Mouse (Mus musculus): ENCODE data around the gene Olfr1474. TPM values are rescaled to one million over a fixed set of nuclear protein-coding genes. Genes with fewer than 3 reads are reported as not detected.
"Not testable (repeated sequence)": the region's sequence is repeated elsewhere in the genome, so short reads cannot be mapped to it uniquely, and the experiment has no call there.

The Olfr1474 gene
- polyA plus RNA-seq (2012; rRNA removed): not detected in 2 replicates

DNA sequence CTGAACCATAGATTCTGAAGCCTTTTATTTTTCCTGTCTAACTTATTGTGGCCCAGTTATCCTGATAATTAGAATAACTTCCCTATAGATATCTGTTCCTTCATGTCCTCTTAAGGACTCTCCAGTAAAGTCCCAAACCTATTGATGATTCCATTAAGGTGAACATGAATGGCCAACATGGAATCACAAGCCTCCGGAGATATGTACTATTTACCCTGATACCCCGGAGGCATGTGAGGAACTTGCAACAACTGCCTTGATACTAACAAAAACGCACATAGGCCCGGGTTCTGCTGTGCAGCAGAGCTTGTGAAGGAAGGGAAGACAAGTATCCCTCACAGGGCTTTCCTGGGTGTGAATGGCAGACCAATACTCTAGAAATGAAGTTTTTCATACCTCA is at the start of gene Olfr1474:
Gene Olfr1474, plus strand, starts transcription at position 301 of the 400 bp plus-strand sequence.
- WGBS: 76% methylated on average over 4 of the region's 4 CpGs
- not testable (repeated sequence) for H3K27me3 ChIP-seq (replicated peaks; ENCODE audit: control insufficient read depth, insufficient read depth, low read length); H3K27ac ChIP-seq (ENCODE audit: insufficient read depth, low read depth, low read length); H3K36me3 ChIP-seq (ENCODE audit: control insufficient read depth, insufficient read depth, low read length); H3K4me3 ChIP-seq (ENCODE audit: insufficient read depth, low read depth, low read length); DNase-seq; H3K4me1 ChIP-seq (ENCODE audit: control insufficient read depth, insufficient read depth, low read length)

DNA sequence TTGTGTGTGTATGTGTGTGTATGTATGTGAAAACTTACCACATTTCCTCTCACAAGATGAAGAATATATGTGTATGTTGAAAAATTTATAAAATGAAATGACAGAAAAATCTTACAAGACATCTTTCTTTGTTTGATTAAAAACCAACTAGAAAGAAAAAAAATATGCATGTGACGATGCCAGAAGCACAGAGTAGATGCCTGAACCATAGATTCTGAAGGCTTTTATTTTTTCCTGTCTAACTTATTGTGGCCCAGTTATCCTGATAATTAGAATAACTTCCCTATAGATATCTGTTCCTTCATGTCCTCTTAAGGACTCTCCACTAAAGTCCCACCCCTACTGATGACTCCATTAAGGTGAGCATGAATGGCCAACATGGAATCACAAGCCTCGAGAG is 26.3 kb upstream of the Olfr1474 start, which contains the start of gene Olfr1471:
Gene Olfr1471, plus strand, starts transcription at position 301 of the 400 bp plus-strand sequence.
- DNase-seq; H3K4me3 ChIP-seq (ENCODE audit: insufficient read depth, low read depth, low read length); H3K27me3 ChIP-seq (replicated peaks; ENCODE audit: control insufficient read depth, insufficient read depth, low read length); H3K4me1 ChIP-seq (ENCODE audit: control insufficient read depth, insufficient read depth, low read length); H3K27ac ChIP-seq (ENCODE audit: insufficient read depth, low read depth, low read length); H3K36me3 ChIP-seq (ENCODE audit: control insufficient read depth, insufficient read depth, low read length): not testable (repeated sequence)
- WGBS: 58% methylated on average over 2 of the region's 2 CpGs

DNA sequence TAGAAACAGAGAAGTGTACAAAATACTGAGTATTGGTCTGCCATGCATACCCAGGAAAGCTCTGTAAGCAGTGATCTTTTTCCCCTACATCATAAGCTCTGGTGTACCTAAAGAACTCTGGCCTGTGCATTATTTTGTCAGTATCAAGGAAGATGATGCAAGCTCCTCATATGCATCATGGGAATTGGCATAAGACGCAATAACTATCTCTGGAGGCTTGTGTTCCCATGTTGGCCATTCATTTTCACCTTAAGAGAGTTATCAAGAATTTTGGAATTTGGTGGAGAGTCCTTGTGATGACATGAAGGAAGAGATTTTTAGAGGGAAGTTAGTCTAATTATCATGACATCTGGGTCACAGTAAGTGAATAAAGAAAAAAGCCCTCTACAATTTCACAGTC is 13.4 kb upstream of the Olfr1474 start, which contains the start of gene Olfr1472:
Gene Olfr1472, minus strand, starts transcription at position 101 of the 400 bp plus-strand sequence.
- WGBS: 67% methylated on average over 1 of the region's 1 CpGs
- H3K4me3 ChIP-seq (ENCODE audit: insufficient read depth, low read depth, low read length): no peak within 1 kb of the TSS
- H3K36me3 ChIP-seq (ENCODE audit: control insufficient read depth, insufficient read depth, low read length): no peaks in the 10 kb centered on the region
- H3K27me3 ChIP-seq (replicated peaks; ENCODE audit: control insufficient read depth, insufficient read depth, low read length): no peaks in the 10 kb centered on the region
- H3K4me1 ChIP-seq (ENCODE audit: control insufficient read depth, insufficient read depth, low read length): no peaks in the 10 kb centered on the region
- DNase-seq: no peak
- no peak within 1 kb of the TSS for H3K27ac ChIP-seq (ENCODE audit: insufficient read depth, low read depth, low read length)
- TF ChIP-seq POLR2A (IDR thresholded peaks at IDR 0.05; ENCODE audit: low read depth, low read length) (no peak), CTCF (conservative IDR thresholded peaks at IDR 0.05; ENCODE audit: insufficient read depth, insufficient read length, low read depth, low read length) (no peak)

DNA sequence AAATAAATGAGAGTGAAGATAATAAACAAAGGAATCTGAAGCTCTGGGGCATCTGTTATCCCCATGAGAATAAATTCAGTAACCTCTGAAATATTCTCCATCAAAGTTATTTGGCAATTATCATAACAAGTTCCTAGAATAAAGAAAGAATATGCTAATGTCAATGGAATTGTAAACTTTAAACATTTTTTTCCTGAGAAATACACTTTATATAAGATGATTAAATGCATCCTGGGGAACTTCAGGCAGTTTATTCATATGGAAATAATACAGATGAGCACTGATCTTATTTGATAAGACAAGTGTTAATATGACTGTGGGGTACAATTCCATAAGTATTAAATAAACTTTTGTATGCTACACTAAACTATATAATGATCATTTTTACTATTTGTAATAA is 10.7 kb downstream of the Olfr1474 start, which contains the start of gene Olfr1475:
Gene Olfr1475, minus strand, starts transcription at position 101 of the 400 bp plus-strand sequence.
- Histone ChIP-seq H3K4me1 (ENCODE audit: control insufficient read depth, insufficient read depth, low read length) (no peaks in the 10 kb centered on the region), H3K36me3 (ENCODE audit: control insufficient read depth, insufficient read depth, low read length) (no peaks in the 10 kb centered on the region), H3K4me3 (ENCODE audit: insufficient read depth, low read depth, low read length) (no peak within 1 kb of the TSS), H3K27me3 (replicated peaks; ENCODE audit: control insufficient read depth, insufficient read depth, low read length) (no peaks in the 10 kb centered on the region), H3K27ac (ENCODE audit: insufficient read depth, low read depth, low read length) (no peak within 1 kb of the TSS)
- no peak for DNase-seq
- TF ChIP-seq CTCF (conservative IDR thresholded peaks at IDR 0.05; ENCODE audit: insufficient read depth, insufficient read length, low read depth, low read length): no peak
- TF ChIP-seq POLR2A (IDR thresholded peaks at IDR 0.05; ENCODE audit: low read depth, low read length): no peak

DNA sequence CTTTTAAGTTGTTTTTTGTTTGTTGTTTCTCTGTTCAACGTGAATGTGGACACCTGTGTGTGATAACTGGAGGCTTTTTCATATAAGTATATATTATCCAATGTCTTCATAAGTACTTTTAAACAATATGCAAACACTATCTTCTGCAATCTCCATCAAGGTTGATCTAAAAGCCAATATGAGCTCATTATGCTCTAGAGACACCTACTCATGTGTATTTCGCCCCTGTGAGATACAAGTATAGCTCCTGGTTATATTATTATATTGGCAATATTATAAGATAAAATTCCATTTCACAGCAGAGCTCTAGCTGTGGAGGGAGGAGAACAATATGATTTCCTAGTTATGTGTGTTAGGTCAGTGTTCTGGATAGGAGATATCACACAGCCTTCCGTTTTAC is 30.9 kb downstream of the Olfr1474 start, which contains the start of gene Olfr1477:
Gene Olfr1477, plus strand, starts transcription at position 301 of the 400 bp plus-strand sequence.
- Histone ChIP-seq H3K27me3 (replicated peaks; ENCODE audit: control insufficient read depth, insufficient read depth, low read length) (no peaks in the 10 kb centered on the region), H3K4me1 (ENCODE audit: control insufficient read depth, insufficient read depth, low read length) (no peaks in the 10 kb centered on the region), H3K4me3 (ENCODE audit: insufficient read depth, low read depth, low read length) (no peak within 1 kb of the TSS), H3K27ac (ENCODE audit: insufficient read depth, low read depth, low read length) (no peak within 1 kb of the TSS), H3K36me3 (ENCODE audit: control insufficient read depth, insufficient read depth, low read length) (no peaks in the 10 kb centered on the region)
- WGBS: 73% methylated on average over 3 of the region's 3 CpGs
- DNase-seq: no peak
- no peak for TF ChIP-seq CTCF (conservative IDR thresholded peaks at IDR 0.05; ENCODE audit: insufficient read depth, insufficient read length, low read depth, low read length)
- no peak for TF ChIP-seq POLR2A (IDR thresholded peaks at IDR 0.05; ENCODE audit: low read depth, low read length)

Other genes starting within 250 kb of the Olfr1474 start
- not detected in 2 replicates for gene Olfr1463, start 238.2 kb upstream of the Olfr1474 start, polyA plus RNA-seq (2012; rRNA removed)
- not detected in 2 replicates for gene Olfr1465, start 154.0 kb upstream of the Olfr1474 start, polyA plus RNA-seq (2012; rRNA removed)
- gene Olfr1466, start 130.7 kb upstream of the Olfr1474 start, polyA plus RNA-seq (2012; rRNA removed): not detected in 2 replicates
- not detected in 2 replicates for gene Olfr1467, start 107.3 kb upstream of the Olfr1474 start, polyA plus RNA-seq (2012; rRNA removed)
- gene Olfr1469, start 61.7 kb upstream of the Olfr1474 start, polyA plus RNA-seq (2012; rRNA removed): not detected in 2 replicates
- not detected in 2 replicates for gene Olfr1471, start 26.2 kb upstream of the Olfr1474 start, polyA plus RNA-seq (2012; rRNA removed)
- gene Olfr1472, start 13.5 kb upstream of the Olfr1474 start, polyA plus RNA-seq (2012; rRNA removed): not detected in 2 replicates
- not detected in 2 replicates for gene Olfr1475, start 10.6 kb downstream of the Olfr1474 start, polyA plus RNA-seq (2012; rRNA removed)
- gene Olfr1477, start 31.0 kb downstream of the Olfr1474 start, polyA plus RNA-seq (2012; rRNA removed): not detected in 2 replicates
- gene Olfr1480, start 58.3 kb downstream of the Olfr1474 start, polyA plus RNA-seq (2012; rRNA removed): not detected in 2 replicates
- gene Olfr1484, start 113.9 kb downstream of the Olfr1474 start, polyA plus RNA-seq (2012; rRNA removed): not detected in 2 replicates
- not detected in 2 replicates for gene Olfr1487, start 147.8 kb downstream of the Olfr1474 start, polyA plus RNA-seq (2012; rRNA removed)
- not detected in 2 replicates for gene Olfr1489, start 162.1 kb downstream of the Olfr1474 start, polyA plus RNA-seq (2012; rRNA removed)
- gene Olfr1490, start 181.5 kb downstream of the Olfr1474 start, polyA plus RNA-seq (2012; rRNA removed): not detected in 2 replicates
- not detected in 2 replicates for gene Olfr1491, start 227.7 kb downstream of the Olfr1474 start, polyA plus RNA-seq (2012; rRNA removed)

Measured in kidney, adult 2 months (tissue).